Mouse (Mus musculus): ENCODE measurements at regions not wholly inside any gene's neighbourhood (a gene's known extent, or its start where the extent isn't known, plus 50 kb on each side); places are given as distances from the start of the nearest gene placed in this dataset.
A peak's percentile ranks its signal among the peaks of the same experiment; 100 is the strongest.

DNA sequence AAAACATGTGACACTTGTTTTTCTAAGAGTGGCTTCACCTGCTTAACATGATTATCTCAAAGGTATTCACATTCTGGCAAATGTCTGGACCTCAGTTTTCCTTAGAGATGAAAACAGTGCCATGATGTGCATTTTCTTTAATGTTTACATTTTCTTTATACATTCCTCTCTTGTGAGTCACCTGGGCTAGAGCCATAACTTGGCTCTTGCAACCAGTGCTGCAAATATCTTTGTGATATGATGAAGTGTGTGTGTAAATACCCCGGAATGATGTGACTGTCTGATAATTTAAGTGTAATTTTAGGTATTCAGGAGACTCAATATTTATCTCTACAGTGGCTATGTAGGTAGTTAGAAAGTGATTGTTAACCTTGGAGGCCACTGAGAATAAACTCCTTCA, 590.8 kb downstream of the 1190002N15Rik start:
- DNase-seq, result no peak

- DNase-seq, result no peak
These were observed 597.7 kb downstream of the 1190002N15Rik start for GRCm38 (mm10) chr9:93940193-93940592.

DNA sequence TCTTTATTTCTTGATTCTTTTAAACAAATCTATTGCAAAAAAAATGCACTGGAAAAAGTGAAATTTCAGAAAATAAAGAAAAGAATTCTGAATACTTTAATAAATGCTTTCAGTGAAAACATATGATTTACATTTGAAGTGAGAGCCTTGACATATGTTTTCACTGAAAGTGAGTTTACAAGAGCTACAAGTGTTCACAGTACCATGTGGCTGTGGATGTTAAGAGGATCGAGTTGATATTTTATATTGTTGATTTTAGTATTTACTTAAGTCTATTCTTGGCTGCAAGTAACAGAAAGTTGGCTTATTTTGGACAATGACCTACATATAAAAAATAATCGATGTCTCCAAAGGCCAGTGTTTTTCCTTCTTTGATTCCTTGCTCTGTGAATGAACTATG, 607.2 kb downstream of the 1190002N15Rik start:
- DNase-seq, result no peak

- DNase-seq, result peak; percentile 17 to 49
These were observed 648.6 kb downstream of the 1190002N15Rik start for GRCm38 (mm10) chr9:93889256-93889655.

- DNase-seq, result no peak
These were observed 657.8 kb downstream of the 1190002N15Rik start for GRCm38 (mm10) chr9:93880112-93880511.

GRCm38 (mm10) chr9:93879572-93879971, 658.3 kb downstream of the 1190002N15Rik start:
- DNase-seq, result no peak

DNA sequence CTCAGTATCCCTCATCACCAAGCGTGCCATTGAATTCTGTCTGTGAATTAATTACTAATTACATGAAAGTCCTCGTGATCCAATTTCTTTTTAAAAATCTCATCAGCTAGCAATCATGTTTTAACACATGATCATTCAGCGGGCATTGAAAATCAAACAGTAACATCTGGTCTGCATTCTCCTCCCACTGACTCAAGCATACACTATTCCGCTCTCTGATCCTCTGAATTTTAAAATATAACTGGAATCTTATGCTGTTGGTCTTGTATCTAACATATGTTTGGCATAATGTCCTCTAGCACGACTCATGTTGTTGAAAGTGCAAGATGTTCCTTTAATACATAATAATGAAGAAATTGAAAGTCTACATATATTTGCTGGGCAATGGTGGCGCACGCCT, 667.1 kb downstream of the 1190002N15Rik start:
- no peak for DNase-seq

- DNase-seq, result no peak
These were observed 679.9 kb downstream of the 1190002N15Rik start for GRCm38 (mm10) chr9:93857937-93858336.

DNA sequence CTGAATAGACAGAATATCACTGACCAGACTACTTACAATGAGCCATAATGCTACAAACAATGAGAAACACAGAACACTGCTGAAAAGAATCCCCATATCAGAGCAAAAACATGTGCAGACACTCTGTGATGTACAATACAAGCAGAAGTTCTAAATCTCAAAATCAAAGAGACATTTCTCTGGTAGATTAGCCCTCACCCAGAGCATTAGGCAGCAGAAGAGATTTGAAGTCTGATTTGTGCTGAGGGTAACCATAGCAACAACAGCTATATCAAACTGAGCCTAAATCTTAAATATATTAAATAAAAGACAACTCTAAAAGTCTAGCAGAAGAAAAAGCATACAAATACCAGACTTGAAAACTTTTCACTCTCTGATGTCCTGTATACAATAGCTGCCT, 691.5 kb downstream of the 1190002N15Rik start:
- DNase-seq, result no peak

GRCm38 (mm10) chr9:93843869-93844268, 694.0 kb downstream of the 1190002N15Rik start:
- DNase-seq, result no peak
